Mouse (Mus musculus): ENCODE measurements around the gene Avpr2. TPM values are rescaled to one million over a fixed set of nuclear protein-coding genes. Genes with fewer than 3 reads are reported as not detected.
A peak's percentile ranks its signal among the peaks of the same experiment; 100 is the strongest.

The Avpr2 gene
- polyA plus RNA-seq, 1 experiment from 2014 or later = not detected

- no peaks in the 10 kb centered on the region for H3K27me3 ChIP-seq (ENCODE audit: control insufficient read depth, insufficient read depth, low read length)
- no peak overlapping the region for H3K4me3 ChIP-seq (ENCODE audit: control insufficient read depth in 1 of 2, insufficient read depth in 1 of 2, low read depth in 1 of 2, low read length in 2 of 2)
- H3K27ac ChIP-seq (replicated peaks in 1 of 2; ENCODE audit: control insufficient read depth in 1 of 2, insufficient read depth in 1 of 2, low read depth in 2 of 2, low read length in 2 of 2) = no peak overlapping the region
- H3K4me2 ChIP-seq (ENCODE audit: low read length) = no peak overlapping the region
- no peaks in the 10 kb centered on the region for H3K9me3 ChIP-seq (ENCODE audit: control insufficient read depth, low read length)
- H3K9ac ChIP-seq (ENCODE audit: low read length) = no peak overlapping the region
- H3K4me1 ChIP-seq (ENCODE audit: control insufficient read depth in 2 of 2, insufficient read depth in 2 of 2, low read length in 2 of 2) = 0 out of 4 replicates have a peak, but pooled peaks cover 0 to 4% of the 10 kb centered on the region in 2 experiments
- WGBS = 75% methylated on average over 8 of the region's 8 CpGs
- peaks cover 32% of the 10 kb centered on the region for H3K36me3 ChIP-seq (ENCODE audit: control insufficient read depth, insufficient read depth, low read length)
- no peak for ATAC-seq (ENCODE audit: insufficient number of reproducible peaks, insufficient read depth, low FRiP score, low read depth)
Observed at GRCm38 (mm10) chrX:73916945-73917344, 25.0 kb downstream of the Avpr2 start.

DNA sequence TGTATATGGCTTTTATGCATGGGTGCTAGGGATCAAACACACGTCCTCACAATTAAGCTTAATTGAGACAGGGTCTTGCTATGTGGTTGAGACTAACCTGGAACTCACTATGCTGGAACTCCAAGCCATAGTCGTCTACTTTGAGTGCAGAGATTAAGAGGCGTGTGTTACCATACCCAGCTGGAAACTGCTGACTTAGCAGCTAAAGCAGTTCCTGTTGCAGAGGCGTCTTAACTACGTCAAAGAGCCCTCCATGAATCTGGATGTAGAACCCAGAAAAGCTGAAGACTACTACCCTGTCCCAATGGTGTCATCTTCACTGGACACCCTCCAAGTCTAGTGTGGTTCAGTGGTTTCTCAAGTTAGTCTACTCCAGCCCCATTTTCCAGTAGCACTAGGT, 26.7 kb downstream of the Avpr2 start:
- WGBS = 74% methylated on average over 5 of the region's 5 CpGs
- H3K9me3 ChIP-seq (ENCODE audit: control insufficient read depth, low read length) = no peaks in the 10 kb centered on the region
- H3K36me3 ChIP-seq (ENCODE audit: control insufficient read depth, insufficient read depth, low read length) = peaks cover 32% of the 10 kb centered on the region
- H3K9ac ChIP-seq (ENCODE audit: low read length) = no peak overlapping the region
- no peak overlapping the region for H3K4me3 ChIP-seq (ENCODE audit: control insufficient read depth in 1 of 2, insufficient read depth in 1 of 2, low read depth in 1 of 2, low read length in 2 of 2)
- no peaks in the 10 kb centered on the region for H3K27me3 ChIP-seq (ENCODE audit: control insufficient read depth, insufficient read depth, low read length)
- no peak overlapping the region for H3K4me2 ChIP-seq (ENCODE audit: low read length)
- H3K4me1 ChIP-seq (ENCODE audit: control insufficient read depth in 2 of 2, insufficient read depth in 2 of 2, low read length in 2 of 2) = 0 out of 4 replicates have a peak, but pooled peaks cover 0 to 4% of the 10 kb centered on the region in 2 experiments
- no peak for ATAC-seq (ENCODE audit: insufficient number of reproducible peaks, insufficient read depth, low FRiP score, low read depth)
- H3K27ac ChIP-seq (replicated peaks in 1 of 2; ENCODE audit: control insufficient read depth in 1 of 2, insufficient read depth in 1 of 2, low read depth in 2 of 2, low read length in 2 of 2) = no peak overlapping the region

DNA sequence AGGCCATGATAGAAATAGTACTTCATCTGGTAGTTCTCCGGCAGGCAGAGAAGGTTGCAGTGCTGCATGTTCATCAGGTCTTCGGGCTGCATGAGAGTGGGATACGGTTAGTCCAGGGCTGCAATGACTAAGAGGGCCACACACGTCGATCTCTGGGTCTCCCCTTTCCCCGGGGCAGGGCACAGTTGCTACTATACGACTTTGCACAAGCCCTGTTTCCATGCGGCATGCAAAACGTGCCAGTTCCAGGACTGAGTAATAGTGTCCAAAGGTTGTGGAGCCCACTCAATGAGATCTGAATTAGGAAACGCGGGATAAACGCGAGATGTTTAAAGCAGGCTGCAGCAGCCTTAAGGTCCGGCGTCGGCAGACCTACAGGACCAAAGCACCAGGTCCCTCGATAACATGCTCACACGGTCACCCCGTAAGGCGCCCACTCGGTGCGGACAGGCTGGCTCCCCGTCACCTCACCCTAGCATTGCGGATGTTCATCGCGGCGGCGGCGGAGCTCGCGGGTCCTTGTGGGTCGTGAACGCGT, 29.5 kb downstream of the Avpr2 start:
- Histone ChIP-seq H3K27me3 (ENCODE audit: control insufficient read depth, insufficient read depth, low read length) (no peaks in the 10 kb centered on the region), H3K4me2 (ENCODE audit: low read length) (peak overlapping the region; percentile 69), H3K4me1 (ENCODE audit: control insufficient read depth in 2 of 2, insufficient read depth in 2 of 2, low read length in 2 of 2) (0 out of 4 replicates have a peak, but pooled peaks cover 0 to 4% of the 10 kb centered on the region in 2 experiments), H3K9me3 (ENCODE audit: control insufficient read depth, low read length) (no peaks in the 10 kb centered on the region), H3K27ac (replicated peaks in 1 of 2; ENCODE audit: control insufficient read depth in 1 of 2, insufficient read depth in 1 of 2, low read depth in 2 of 2, low read length in 2 of 2) (peak overlapping the region; percentile 79 to 83), H3K36me3 (ENCODE audit: control insufficient read depth, insufficient read depth, low read length) (peaks cover 46% of the 10 kb centered on the region), H3K9ac (ENCODE audit: low read length) (peak overlapping the region; percentile 80), H3K4me3 (ENCODE audit: control insufficient read depth in 1 of 2, insufficient read depth in 1 of 2, low read depth in 1 of 2, low read length in 2 of 2) (peak overlapping the region; percentile 51 to 65)
- ATAC-seq (ENCODE audit: insufficient number of reproducible peaks, insufficient read depth, low FRiP score, low read depth) = peak; percentile 27; the same call in 1 of the 2 replicates
- WGBS = 15% methylated on average over 34 of the region's 34 CpGs

DNA sequence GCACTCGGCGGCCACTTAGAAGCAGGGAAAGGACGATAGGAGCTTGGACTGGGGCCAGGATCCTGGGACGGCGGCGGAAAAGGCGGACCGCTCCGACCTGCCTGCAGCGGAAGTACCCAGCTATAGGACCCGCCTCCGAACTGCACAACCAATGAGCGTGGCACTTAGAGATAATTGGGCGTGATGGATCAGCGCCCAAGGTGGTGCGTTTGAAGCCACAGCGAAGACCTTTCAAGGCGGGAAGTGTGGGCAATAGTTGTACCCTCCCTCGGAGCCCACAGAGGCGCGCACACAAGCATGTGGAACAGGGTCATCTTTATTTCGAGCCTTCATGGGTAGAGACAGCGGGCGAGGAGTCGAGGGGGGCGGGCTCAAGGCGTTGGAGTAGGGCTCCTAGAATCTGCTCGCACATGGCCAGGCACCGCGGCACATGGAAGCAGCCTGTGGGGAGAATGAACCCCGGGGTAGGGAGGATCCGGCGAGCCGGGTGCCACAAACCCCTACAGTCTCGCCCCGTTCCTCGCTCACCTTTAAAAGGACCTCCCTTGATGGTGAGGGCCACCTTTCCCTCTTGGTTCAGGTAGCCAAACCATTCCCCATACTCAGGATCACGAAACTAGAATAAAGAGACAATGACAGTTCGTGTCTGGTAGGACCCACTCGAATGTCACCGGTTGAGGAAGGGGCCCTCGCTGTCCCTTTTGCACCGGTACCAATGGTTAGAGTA, 30.1 kb downstream of the Avpr2 start, which contains the start of the genes Arhgap4 and Naa10:
Gene Arhgap4 (minus strand): TSS at position 48 of the 727 bp plus-strand sequence.
Gene Naa10 (minus strand): TSS at position 122 of the 727 bp plus-strand sequence.
- peak within 1 kb of the TSS; percentile 79 to 83 for H3K27ac ChIP-seq (replicated peaks in 1 of 2; ENCODE audit: control insufficient read depth in 1 of 2, insufficient read depth in 1 of 2, low read depth in 2 of 2, low read length in 2 of 2)
- H3K9ac ChIP-seq (ENCODE audit: low read length) = peak within 1 kb of the TSS; percentile 80
- H3K9me3 ChIP-seq (ENCODE audit: control insufficient read depth, low read length) = no peaks in the 10 kb centered on the region
- H3K4me3 ChIP-seq (ENCODE audit: control insufficient read depth in 1 of 2, insufficient read depth in 1 of 2, low read depth in 1 of 2, low read length in 2 of 2) = peak within 1 kb of the TSS; percentile 51 to 65
- peak; percentile 94 for ATAC-seq (ENCODE audit: insufficient number of reproducible peaks, insufficient read depth, low FRiP score, low read depth)
- H3K36me3 ChIP-seq (ENCODE audit: control insufficient read depth, insufficient read depth, low read length) = peaks cover 46% of the 10 kb centered on the region
- H3K4me2 ChIP-seq (ENCODE audit: low read length) = peak within 1 kb of the TSS; percentile 74
- H3K4me1 ChIP-seq (ENCODE audit: control insufficient read depth in 2 of 2, insufficient read depth in 2 of 2, low read length in 2 of 2) = 0 out of 4 replicates have a peak, but pooled peaks cover 0 to 4% of the 10 kb centered on the region in 2 experiments
- no peaks in the 10 kb centered on the region for H3K27me3 ChIP-seq (ENCODE audit: control insufficient read depth, insufficient read depth, low read length)
- WGBS = 16% methylated on average over 43 of the region's 43 CpGs

GRCm38 (mm10) chrX:73922550-73922882, 30.6 kb downstream of the Avpr2 start:
- Histone ChIP-seq H3K4me3 (ENCODE audit: control insufficient read depth in 1 of 2, insufficient read depth in 1 of 2, low read depth in 1 of 2, low read length in 2 of 2) (peak overlapping the region; percentile 51 to 60), H3K27me3 (ENCODE audit: control insufficient read depth, insufficient read depth, low read length) (no peaks in the 10 kb centered on the region), H3K4me2 (ENCODE audit: low read length) (peak overlapping the region; percentile 74), H3K9me3 (ENCODE audit: control insufficient read depth, low read length) (no peaks in the 10 kb centered on the region), H3K27ac (replicated peaks in 1 of 2; ENCODE audit: control insufficient read depth in 1 of 2, insufficient read depth in 1 of 2, low read depth in 2 of 2, low read length in 2 of 2) (peak overlapping the region; percentile 66 to 83; a peak in 3 of 4 replicates), H3K4me1 (ENCODE audit: control insufficient read depth in 2 of 2, insufficient read depth in 2 of 2, low read length in 2 of 2) (0 out of 4 replicates have a peak, but pooled peaks cover 0 to 4% of the 10 kb centered on the region in 2 experiments), H3K36me3 (ENCODE audit: control insufficient read depth, insufficient read depth, low read length) (peaks cover 40% of the 10 kb centered on the region), H3K9ac (ENCODE audit: low read length) (peak overlapping the region; percentile 67; the same call in 1 of the 2 replicates)
- 81% methylated on average over 8 of the region's 8 CpGs for WGBS
- ATAC-seq (ENCODE audit: insufficient number of reproducible peaks, insufficient read depth, low FRiP score, low read depth) = no peak

DNA sequence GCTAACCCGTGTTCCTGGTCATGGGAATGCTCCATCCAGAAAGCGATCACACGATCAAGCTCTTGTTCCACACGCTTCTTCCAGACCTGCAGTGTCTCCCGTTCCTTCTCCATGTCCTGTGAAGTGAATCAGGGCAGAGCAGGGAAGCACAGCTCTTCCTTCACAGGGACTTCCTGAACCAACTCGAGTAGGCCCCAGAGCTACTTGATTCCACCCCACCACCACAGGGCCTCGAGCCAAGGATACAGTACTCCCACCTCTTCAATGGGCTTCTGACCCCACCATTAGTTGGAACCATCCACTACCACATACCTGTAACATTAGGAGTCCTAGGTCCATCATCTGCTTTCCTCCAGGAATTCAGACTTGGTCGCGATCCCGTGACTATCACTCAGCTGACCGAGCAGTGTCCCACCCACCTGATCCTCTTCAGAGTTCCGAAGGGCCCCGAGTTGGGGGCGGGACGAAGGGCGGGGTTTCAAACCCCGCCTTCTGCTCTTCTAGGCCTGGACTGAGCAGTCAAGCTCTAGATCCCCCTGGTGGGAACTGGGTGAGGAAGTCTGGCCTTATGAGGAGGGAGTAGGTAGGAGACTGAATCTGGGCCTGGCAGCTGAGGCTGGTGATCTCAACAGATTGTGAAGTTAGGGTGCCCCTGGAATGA, 38.6 kb downstream of the Avpr2 start, which contains the start of gene Renbp:
Gene Renbp (minus strand): TSS at position 449 of the 661 bp plus-strand sequence.
- WGBS = 33% methylated on average over 17 of the region's 17 CpGs

DNA sequence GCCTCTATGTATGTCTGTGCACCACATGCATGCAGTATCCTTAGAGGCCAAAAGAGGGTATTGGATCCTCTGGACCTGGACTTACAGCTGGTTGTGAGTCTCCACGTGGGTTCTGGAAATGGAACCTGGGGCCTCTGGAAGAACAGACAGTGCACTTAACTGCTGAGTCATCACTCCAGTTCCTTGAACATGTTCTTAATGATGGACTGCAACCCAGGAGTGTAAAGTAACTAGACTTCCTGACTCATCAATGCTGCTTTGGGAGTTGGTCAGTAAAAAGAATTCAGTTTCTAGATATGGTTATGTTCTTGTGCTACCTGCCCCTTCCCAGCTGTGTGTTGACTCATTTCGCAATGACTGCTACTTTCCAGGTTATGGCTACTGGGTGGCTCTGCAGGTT, 40.0 kb downstream of the Avpr2 start:
- Histone ChIP-seq H3K27me3 (ENCODE audit: control insufficient read depth, insufficient read depth, low read length) (no peaks in the 10 kb centered on the region), H3K9ac (ENCODE audit: low read length) (no peak overlapping the region), H3K9me3 (ENCODE audit: control insufficient read depth, low read length) (no peaks in the 10 kb centered on the region), H3K36me3 (ENCODE audit: control insufficient read depth, insufficient read depth, low read length) (no peaks in the 10 kb centered on the region), H3K4me2 (ENCODE audit: low read length) (no peak overlapping the region), H3K27ac (replicated peaks in 1 of 2; ENCODE audit: control insufficient read depth in 1 of 2, insufficient read depth in 1 of 2, low read depth in 2 of 2, low read length in 2 of 2) (no peak overlapping the region), H3K4me1 (ENCODE audit: control insufficient read depth in 2 of 2, insufficient read depth in 2 of 2, low read length in 2 of 2) (0 out of 4 replicates have a peak, but pooled peaks cover 0 to 2% of the 10 kb centered on the region in 2 experiments), H3K4me3 (ENCODE audit: control insufficient read depth in 1 of 2, insufficient read depth in 1 of 2, low read depth in 1 of 2, low read length in 2 of 2) (no peak overlapping the region)
- WGBS = 73% methylated on average over 2 of the region's 2 CpGs
- no peak for ATAC-seq (ENCODE audit: insufficient number of reproducible peaks, insufficient read depth, low FRiP score, low read depth)

More for the DNA sequence above, 38.6 kb downstream of the Avpr2 start, which contains the start of gene Renbp:
- peak within 1 kb of the TSS; percentile 41 to 44 for H3K4me3 ChIP-seq (ENCODE audit: control insufficient read depth in 1 of 2, insufficient read depth in 1 of 2, low read depth in 1 of 2, low read length in 2 of 2)
- H3K27ac ChIP-seq (replicated peaks in 1 of 2; ENCODE audit: control insufficient read depth in 1 of 2, insufficient read depth in 1 of 2, low read depth in 2 of 2, low read length in 2 of 2) = no peak within 1 kb of the TSS
- H3K9ac ChIP-seq (ENCODE audit: low read length) = peak within 1 kb of the TSS; percentile 62
- H3K4me2 ChIP-seq (ENCODE audit: low read length) = peak within 1 kb of the TSS; percentile 64
- no peaks in the 10 kb centered on the region for H3K9me3 ChIP-seq (ENCODE audit: control insufficient read depth, low read length)
- peak; percentile 88 for ATAC-seq (ENCODE audit: insufficient number of reproducible peaks, insufficient read depth, low FRiP score, low read depth)
- 0 out of 4 replicates have a peak, but pooled peaks cover 0 to 2% of the 10 kb centered on the region in 2 experiments for H3K4me1 ChIP-seq (ENCODE audit: control insufficient read depth in 2 of 2, insufficient read depth in 2 of 2, low read length in 2 of 2)
- H3K36me3 ChIP-seq (ENCODE audit: control insufficient read depth, insufficient read depth, low read length) = peaks cover 8% of the 10 kb centered on the region
- H3K27me3 ChIP-seq (ENCODE audit: control insufficient read depth, insufficient read depth, low read length) = no peaks in the 10 kb centered on the region
